Mouse (Mus musculus): ENCODE measurements around the gene Enox1.

Gene Enox1

GRCm38 (mm10) chr14:77458217-77458616, 301.7 kb downstream of the Enox1 start:
- no peak for DNase-seq (ENCODE audit: low read depth)

- no peak for DNase-seq (ENCODE audit: low read depth)
These were observed 307.4 kb downstream of the Enox1 start for GRCm38 (mm10) chr14:77463919-77464318.

- DNase-seq (ENCODE audit: low read depth), result no peak
These were observed 308.2 kb downstream of the Enox1 start for GRCm38 (mm10) chr14:77464782-77465181.

GRCm38 (mm10) chr14:77470577-77470976, 314.0 kb downstream of the Enox1 start:
- no peak for DNase-seq (ENCODE audit: low read depth)

GRCm38 (mm10) chr14:77473501-77473900, 316.9 kb downstream of the Enox1 start:
- DNase-seq (ENCODE audit: low read depth), result no peak

GRCm38 (mm10) chr14:77474026-77474425, 317.5 kb downstream of the Enox1 start:
- no peak for DNase-seq (ENCODE audit: low read depth)

GRCm38 (mm10) chr14:77475134-77475820, 318.7 kb downstream of the Enox1 start:
- DNase-seq (ENCODE audit: low read depth), result no peak

GRCm38 (mm10) chr14:77477704-77478103, 321.1 kb downstream of the Enox1 start:
- DNase-seq (ENCODE audit: low read depth), result no peak

GRCm38 (mm10) chr14:77478210-77478609, 321.6 kb downstream of the Enox1 start:
- DNase-seq (ENCODE audit: low read depth), result no peak

GRCm38 (mm10) chr14:77478692-77479091, 322.1 kb downstream of the Enox1 start:
- no peak for DNase-seq (ENCODE audit: low read depth)

- no peak for DNase-seq (ENCODE audit: low read depth)
These were observed 326.5 kb downstream of the Enox1 start for GRCm38 (mm10) chr14:77483076-77483475.

GRCm38 (mm10) chr14:77484951-77485447, 328.4 kb downstream of the Enox1 start:
- no peak for DNase-seq (ENCODE audit: low read depth)

GRCm38 (mm10) chr14:77490699-77491098, 334.1 kb downstream of the Enox1 start:
- no peak for DNase-seq (ENCODE audit: low read depth)

- DNase-seq (ENCODE audit: low read depth), result no peak
These were observed 335.2 kb downstream of the Enox1 start for GRCm38 (mm10) chr14:77491731-77492130.

- no peak for DNase-seq (ENCODE audit: low read depth)
These were observed 343.5 kb downstream of the Enox1 start for GRCm38 (mm10) chr14:77499996-77500581.

- DNase-seq (ENCODE audit: low read depth), result no peak
These were observed 348.0 kb downstream of the Enox1 start for GRCm38 (mm10) chr14:77504458-77505135.

- DNase-seq (ENCODE audit: low read depth), result no peak
These were observed 349.8 kb downstream of the Enox1 start for GRCm38 (mm10) chr14:77506341-77506740.

- no peak for DNase-seq (ENCODE audit: low read depth)
These were observed 351.5 kb downstream of the Enox1 start for GRCm38 (mm10) chr14:77508036-77508435.

GRCm38 (mm10) chr14:77509042-77509441, 352.5 kb downstream of the Enox1 start:
- no peak for DNase-seq (ENCODE audit: low read depth)

GRCm38 (mm10) chr14:77509924-77510323, 353.4 kb downstream of the Enox1 start:
- DNase-seq (ENCODE audit: low read depth), result no peak

GRCm38 (mm10) chr14:77511137-77511870, 354.7 kb downstream of the Enox1 start:
- DNase-seq (ENCODE audit: low read depth), result no peak

- DNase-seq (ENCODE audit: low read depth), result no peak
These were observed 361.5 kb downstream of the Enox1 start for GRCm38 (mm10) chr14:77518017-77518416.

Measured in c-Kit-positive CD71-positive TER-119-negative erythroid progenitor cells, embryonic 14.5 days (primary cell).